Mouse (Mus musculus) neural tube, embryonic 15.5 days (tissue): ENCODE results near the gene Cdc42bpa. TPM values are rescaled to one million over a fixed set of nuclear protein-coding genes. Genes with fewer than 3 reads are reported as not detected.

ENCODE experiments used
- ATAC-seq: fragments of 200-750 bp; cut with Nextera tagmentation; 2 replicates; pipeline ENCODE4 v1.8.0; 2017; ENCODE audit warnings: mild to moderate bottlenecking, moderate TSS enrichment, moderate library complexity; ENCODE audit not compliant: low FRiP score
- H3K27ac ChIP-seq: fragments of 300-500 bp; sonication (generic); replicated peaks from 2 replicates; pipeline ENCODE4 v1.5.1; 2015; ENCODE audit warnings: mild to moderate bottlenecking, inconsistent platforms
- H3K27me3 ChIP-seq: fragments of 300-500 bp; sonication (generic); replicated peaks from 2 replicates; pipeline ENCODE4 v1.6.1; 2015; ENCODE audit warnings: inconsistent platforms
- H3K36me3 ChIP-seq: fragments of 300-500 bp; sonication (generic); 2 replicates; pipeline ENCODE4 v1.6.1; 2015; ENCODE audit warnings: inconsistent platforms
- H3K4me1 ChIP-seq: fragments of 300-500 bp; sonication (generic); 2 replicates; pipeline ENCODE4 v1.6.1; 2015; ENCODE audit warnings: inconsistent platforms
- H3K4me2 ChIP-seq: fragments of 300-500 bp; sonication (generic); 2 replicates; pipeline ENCODE4 v1.6.1; 2015; ENCODE audit warnings: inconsistent platforms, mild to moderate bottlenecking, moderate library complexity
- H3K4me3 ChIP-seq: fragments of 300-500 bp; sonication (generic); replicated peaks from 2 replicates; pipeline ENCODE4 v1.5.1; 2015; ENCODE audit warnings: mild to moderate bottlenecking, inconsistent platforms
- H3K9ac ChIP-seq: fragments of 300-500 bp; sonication (generic); replicated peaks from 2 replicates; pipeline ENCODE4 v1.6.1; 2015; ENCODE audit warnings: mild to moderate bottlenecking, inconsistent platforms
- H3K9me3 ChIP-seq: fragments of 300-500 bp; sonication (generic); replicated peaks from 2 replicates; pipeline ENCODE4 v1.6.1; 2016; ENCODE audit warnings: inconsistent platforms
- WGBS: fragments of 180-500 bp; shearing (Covaris S2); methylation state at CpG from one replicate; pipeline ENCODE4 v1.1.7; 2015; ENCODE audit warnings: mixed read lengths; 5-methylcytosine and 5-hydroxymethylcytosine counted together
- polyA plus RNA-seq: library from polyadenylated mRNA; unstranded; fragments of >200 nt; fragmentation: Nextera tagmentation; extraction: Ambion mirVana; gene quantifications from 2 replicates; pipeline ENCODE4 v1.2.1, GENCODE M21; 2015

Cdc42bpa gene
- polyA plus RNA-seq, 1 experiment from 2014 or later = 24.6 TPM

- H3K27ac ChIP-seq = no peak overlapping the region
- no peak overlapping the region for H3K4me3 ChIP-seq
- H3K9me3 ChIP-seq = no peaks in the 10 kb centered on the region
- H3K4me2 ChIP-seq = no peak overlapping the region
- 64% methylated on average over 3 of the region's 3 CpGs for WGBS
- H3K4me1 ChIP-seq = no peaks in the 10 kb centered on the region
- no peaks in the 10 kb centered on the region for H3K27me3 ChIP-seq
- no peak for ATAC-seq
- no peaks in the 10 kb centered on the region for H3K36me3 ChIP-seq
- no peak overlapping the region for H3K9ac ChIP-seq
Measured at GRCm38 (mm10) chr1:180182731-180183130, 222.5 kb downstream of the Cdc42bpa start.

- no peak overlapping the region for H3K27ac ChIP-seq
- H3K27me3 ChIP-seq = no peaks in the 10 kb centered on the region
- no peaks in the 10 kb centered on the region for H3K36me3 ChIP-seq
- no peaks in the 10 kb centered on the region for H3K4me1 ChIP-seq
- no peak for ATAC-seq
- no peak overlapping the region for H3K9ac ChIP-seq
- H3K4me2 ChIP-seq = no peak overlapping the region
- H3K4me3 ChIP-seq = no peak overlapping the region
- 89% methylated on average over 6 of the region's 6 CpGs for WGBS
- H3K9me3 ChIP-seq = no peaks in the 10 kb centered on the region
Measured at GRCm38 (mm10) chr1:180183525-180184159, 223.4 kb downstream of the Cdc42bpa start.

GRCm38 (mm10) chr1:180184768-180185167 is 224.5 kb downstream of the Cdc42bpa start:
- 58% methylated on average over 7 of the region's 7 CpGs for WGBS
- no peak for ATAC-seq
- Histone ChIP-seq H3K9ac (no peak overlapping the region), H3K4me2 (no peak overlapping the region), H3K36me3 (no peaks in the 10 kb centered on the region), H3K4me1 (no peaks in the 10 kb centered on the region), H3K27ac (no peak overlapping the region), H3K9me3 (no peaks in the 10 kb centered on the region), H3K4me3 (no peak overlapping the region), H3K27me3 (no peaks in the 10 kb centered on the region)

DNA sequence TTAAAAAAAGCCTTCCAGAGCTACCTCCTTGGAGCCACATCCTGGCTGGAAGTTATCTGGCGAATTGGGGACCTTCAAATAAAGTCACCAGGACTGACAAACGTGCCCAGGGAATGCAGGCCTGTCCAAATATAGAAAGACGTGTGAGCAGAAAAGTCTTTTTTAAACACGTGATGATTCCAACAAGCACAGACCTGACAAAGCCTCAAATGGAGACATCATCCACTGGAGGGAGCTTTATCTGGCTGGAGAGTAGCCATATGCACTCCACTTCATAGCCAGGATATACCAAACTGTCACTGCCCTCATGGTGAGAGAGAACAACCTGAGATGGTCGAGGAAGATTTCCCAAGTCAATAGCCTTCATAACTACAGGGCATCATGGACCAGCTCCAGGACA is 225.6 kb downstream of the Cdc42bpa start:
- no peak overlapping the region for H3K27ac ChIP-seq
- no peaks in the 10 kb centered on the region for H3K36me3 ChIP-seq
- ATAC-seq = no peak
- no peak overlapping the region for H3K4me2 ChIP-seq
- H3K4me1 ChIP-seq = no peaks in the 10 kb centered on the region
- no peaks in the 10 kb centered on the region for H3K27me3 ChIP-seq
- 73% methylated on average over 5 of the region's 5 CpGs for WGBS
- H3K9me3 ChIP-seq = no peaks in the 10 kb centered on the region
- no peak overlapping the region for H3K9ac ChIP-seq
- no peak overlapping the region for H3K4me3 ChIP-seq

DNA sequence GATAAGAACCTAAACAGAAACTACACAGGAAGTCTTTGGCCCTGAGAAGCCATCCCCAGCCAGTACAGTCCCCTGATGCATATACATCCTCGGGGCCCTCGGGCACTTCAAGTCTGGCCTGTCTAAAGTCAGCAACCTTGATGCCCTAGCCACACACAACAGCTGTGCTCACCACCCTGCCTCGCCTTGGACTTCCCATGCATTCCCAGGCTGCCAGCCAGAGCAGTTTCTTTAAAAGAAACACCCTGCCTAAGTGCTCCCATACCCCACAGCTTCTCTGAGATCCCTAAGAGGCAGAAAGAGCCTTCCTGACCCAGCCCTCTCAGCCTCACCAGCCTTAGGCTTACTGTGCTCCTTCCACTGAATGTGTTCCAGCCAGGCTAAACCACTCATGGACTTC is 226.1 kb downstream of the Cdc42bpa start:
- WGBS = 86% methylated on average over 3 of the region's 3 CpGs
- no peaks in the 10 kb centered on the region for H3K36me3 ChIP-seq
- H3K4me3 ChIP-seq = no peak overlapping the region
- no peaks in the 10 kb centered on the region for H3K4me1 ChIP-seq
- H3K9ac ChIP-seq = no peak overlapping the region
- H3K27ac ChIP-seq = no peak overlapping the region
- no peak for ATAC-seq
- H3K4me2 ChIP-seq = no peak overlapping the region
- no peaks in the 10 kb centered on the region for H3K9me3 ChIP-seq
- no peaks in the 10 kb centered on the region for H3K27me3 ChIP-seq

DNA sequence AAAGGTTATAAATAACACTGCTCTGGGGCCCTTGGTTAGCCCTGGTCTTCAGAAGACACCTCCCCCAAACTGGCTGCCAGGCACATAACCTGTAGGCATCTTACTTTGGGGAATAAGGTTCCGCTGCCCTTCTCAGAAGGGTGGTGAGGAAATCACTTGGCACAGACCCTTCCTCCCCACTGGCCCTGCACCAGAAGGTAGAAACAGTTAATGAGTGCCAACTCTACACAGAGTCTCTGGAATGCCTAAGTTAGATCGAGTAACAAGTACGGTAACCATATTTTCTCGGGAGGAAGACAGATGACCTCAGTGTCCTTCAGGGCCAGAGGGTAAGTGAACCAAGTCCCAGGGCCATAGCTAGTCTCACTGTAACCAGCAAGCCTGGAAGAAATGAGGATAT is 228.7 kb downstream of the Cdc42bpa start:
- H3K27me3 ChIP-seq = peaks cover under 1% of the 10 kb centered on the region; the same call in 1 of the 2 replicates
- H3K9ac ChIP-seq = no peak overlapping the region
- ATAC-seq = no peak
- H3K27ac ChIP-seq = no peak overlapping the region
- H3K4me1 ChIP-seq = no peaks in the 10 kb centered on the region
- no peaks in the 10 kb centered on the region for H3K36me3 ChIP-seq
- 89% methylated on average over 4 of the region's 4 CpGs for WGBS
- H3K4me2 ChIP-seq = no peak overlapping the region
- no peaks in the 10 kb centered on the region for H3K9me3 ChIP-seq
- H3K4me3 ChIP-seq = no peak overlapping the region

GRCm38 (mm10) chr1:180191112-180191511 is 230.8 kb downstream of the Cdc42bpa start:
- Histone ChIP-seq H3K4me3 (no peak overlapping the region), H3K27ac (no peak overlapping the region), H3K4me1 (peaks cover 11% of the 10 kb centered on the region), H3K36me3 (no peaks in the 10 kb centered on the region), H3K27me3 (peaks cover 4% of the 10 kb centered on the region; the same call in 1 of the 2 replicates), H3K9ac (no peak overlapping the region), H3K9me3 (no peaks in the 10 kb centered on the region), H3K4me2 (no peak overlapping the region)
- no peak for ATAC-seq
- WGBS = 88% methylated on average over 8 of the region's 8 CpGs

- ATAC-seq = no peak
Measured at GRCm38 (mm10) chr1:180191651-180192220, 231.5 kb downstream of the Cdc42bpa start.

DNA sequence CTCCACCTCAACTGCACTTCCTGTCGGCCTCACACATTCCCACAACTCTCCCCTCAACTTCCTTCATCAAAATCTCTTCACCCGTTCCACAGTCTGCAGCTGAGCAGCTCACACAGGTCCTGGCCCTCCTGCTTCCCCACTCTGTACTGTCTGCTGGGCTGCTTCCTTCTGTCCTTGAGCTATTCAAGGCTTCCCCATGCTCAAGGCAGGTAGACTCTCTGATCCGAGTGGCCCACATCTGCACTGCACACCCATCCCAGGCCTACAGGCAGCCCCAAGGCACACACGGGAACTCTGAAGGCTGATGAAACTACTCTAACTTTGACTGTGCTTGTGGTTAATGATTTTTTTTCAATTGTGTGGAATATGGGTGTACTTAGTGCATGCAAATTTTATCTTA is 232.6 kb downstream of the Cdc42bpa start:
- H3K4me3 ChIP-seq = no peak overlapping the region
- no peak overlapping the region for H3K27ac ChIP-seq
- no peak overlapping the region for H3K4me2 ChIP-seq
- peaks cover 16% of the 10 kb centered on the region for H3K4me1 ChIP-seq
- ATAC-seq = no peak
- no peaks in the 10 kb centered on the region for H3K36me3 ChIP-seq
- no peak overlapping the region for H3K9ac ChIP-seq
- no peaks in the 10 kb centered on the region for H3K9me3 ChIP-seq
- 62% methylated on average over 4 of the region's 4 CpGs for WGBS
- H3K27me3 ChIP-seq = peaks cover 4% of the 10 kb centered on the region; the same call in 1 of the 2 replicates

More at GRCm38 (mm10) chr1:180191651-180192220, 231.5 kb downstream of the Cdc42bpa start:
- H3K4me1 ChIP-seq = peaks cover 16% of the 10 kb centered on the region
- no peaks in the 10 kb centered on the region for H3K9me3 ChIP-seq
- no peak overlapping the region for H3K9ac ChIP-seq
- H3K36me3 ChIP-seq = no peaks in the 10 kb centered on the region
- H3K4me3 ChIP-seq = no peak overlapping the region
- H3K4me2 ChIP-seq = no peak overlapping the region
- no peak overlapping the region for H3K27ac ChIP-seq
- peaks cover 4% of the 10 kb centered on the region; the same call in 1 of the 2 replicates for H3K27me3 ChIP-seq
- 64% methylated on average over 7 of the region's 7 CpGs for WGBS

DNA sequence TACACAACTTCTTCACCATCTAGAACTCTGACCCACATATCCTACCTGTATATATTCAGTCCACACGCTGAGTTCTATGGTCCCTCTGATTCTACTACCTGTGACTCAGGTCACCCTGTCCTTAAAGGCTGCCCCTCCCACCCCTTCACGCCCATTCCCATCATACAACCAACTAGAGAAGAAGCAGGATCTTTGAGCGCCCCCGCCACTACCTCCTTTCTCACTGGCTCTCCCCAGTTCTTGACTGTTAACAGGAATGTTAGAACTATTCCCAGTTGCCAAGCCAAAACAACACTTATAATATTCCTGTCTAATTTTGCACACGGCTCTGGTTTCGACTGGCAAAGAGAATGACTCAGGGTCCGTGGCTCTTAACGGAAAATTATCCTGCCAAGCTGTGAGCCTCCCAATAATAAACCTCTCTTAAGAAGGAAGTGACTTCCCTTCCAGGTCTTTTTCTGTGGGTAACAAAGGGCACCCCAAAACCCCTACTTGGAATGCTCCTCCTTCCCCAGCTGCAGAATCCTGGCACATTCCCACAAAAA is 233.2 kb downstream of the Cdc42bpa start:
- 91% methylated on average over 8 of the region's 8 CpGs for WGBS
- H3K4me2 ChIP-seq = no peak overlapping the region

GRCm38 (mm10) chr1:180194048-180194447 is 233.8 kb downstream of the Cdc42bpa start:
- H3K9ac ChIP-seq = no peak overlapping the region
- H3K9me3 ChIP-seq = no peaks in the 10 kb centered on the region
- H3K4me2 ChIP-seq = no peak overlapping the region
- no peak for ATAC-seq
- no peak overlapping the region for H3K4me3 ChIP-seq
- peaks cover 4% of the 10 kb centered on the region; the same call in 1 of the 2 replicates for H3K27me3 ChIP-seq
- peaks cover 16% of the 10 kb centered on the region for H3K4me1 ChIP-seq
- no peak overlapping the region for H3K27ac ChIP-seq
- WGBS = 91% methylated on average over 9 of the region's 9 CpGs
- no peaks in the 10 kb centered on the region for H3K36me3 ChIP-seq

More for the DNA sequence above, 233.2 kb downstream of the Cdc42bpa start:
- H3K4me1 ChIP-seq = peaks cover 16% of the 10 kb centered on the region
- H3K27ac ChIP-seq = no peak overlapping the region
- no peaks in the 10 kb centered on the region for H3K36me3 ChIP-seq
- no peaks in the 10 kb centered on the region for H3K9me3 ChIP-seq
- H3K9ac ChIP-seq = no peak overlapping the region
- no peak overlapping the region for H3K4me3 ChIP-seq
- ATAC-seq = no peak
- H3K27me3 ChIP-seq = peaks cover 4% of the 10 kb centered on the region; the same call in 1 of the 2 replicates
